Mouse (Mus musculus) NIH3T3 (cell line): Measurements from ENCODE around the gene Rps6ka5.
A peak's percentile ranks its signal among the peaks of the same experiment; 100 is the strongest.

ENCODE experiments used
- DNase-seq: peaks from one replicate; pipeline ENCODE4 v3.0.0-alpha.2; 2012; ENCODE audit warnings: low read depth

Gene Rps6ka5

GRCm38 (mm10) chr12:100724606-100725457, 2.0 kb downstream of the Rps6ka5 start:
- DNase-seq, result peak; percentile 100

- DNase-seq, result peak; percentile 23
Measured at GRCm38 (mm10) chr12:100724182-100724581, 2.6 kb downstream of the Rps6ka5 start.

- no peak for DNase-seq
Measured at GRCm38 (mm10) chr12:100720801-100721200, 6.0 kb downstream of the Rps6ka5 start.

- no peak for DNase-seq
Measured at GRCm38 (mm10) chr12:100717446-100717845, 9.3 kb downstream of the Rps6ka5 start.

- no peak for DNase-seq
Measured at GRCm38 (mm10) chr12:100716969-100717368, 9.8 kb downstream of the Rps6ka5 start.

GRCm38 (mm10) chr12:100711819-100712218, 15.0 kb downstream of the Rps6ka5 start:
- DNase-seq, result no peak

- DNase-seq, result no peak
Measured at GRCm38 (mm10) chr12:100711116-100711691, 15.6 kb downstream of the Rps6ka5 start.

- DNase-seq, result no peak
Measured at GRCm38 (mm10) chr12:100710432-100710831, 16.4 kb downstream of the Rps6ka5 start.

GRCm38 (mm10) chr12:100707312-100707711, 19.5 kb downstream of the Rps6ka5 start:
- DNase-seq, result no peak

GRCm38 (mm10) chr12:100705057-100705722, 21.6 kb downstream of the Rps6ka5 start:
- DNase-seq, result no peak

GRCm38 (mm10) chr12:100698019-100698418, 28.8 kb downstream of the Rps6ka5 start:
- no peak for DNase-seq

GRCm38 (mm10) chr12:100696621-100697020, 30.2 kb downstream of the Rps6ka5 start:
- no peak for DNase-seq

GRCm38 (mm10) chr12:100695252-100695651, 31.5 kb downstream of the Rps6ka5 start:
- no peak for DNase-seq

- no peak for DNase-seq
Measured at GRCm38 (mm10) chr12:100692208-100692607, 34.6 kb downstream of the Rps6ka5 start.

- no peak for DNase-seq
Measured at GRCm38 (mm10) chr12:100690444-100690843, 36.3 kb downstream of the Rps6ka5 start.

GRCm38 (mm10) chr12:100688177-100688576, 38.6 kb downstream of the Rps6ka5 start:
- no peak for DNase-seq

GRCm38 (mm10) chr12:100687001-100687400, 39.8 kb downstream of the Rps6ka5 start:
- DNase-seq, result no peak

- DNase-seq, result no peak
Measured at GRCm38 (mm10) chr12:100681752-100682151, 45.0 kb downstream of the Rps6ka5 start.

- DNase-seq, result no peak
Measured at GRCm38 (mm10) chr12:100681241-100681640, 45.5 kb downstream of the Rps6ka5 start.

- no peak for DNase-seq
Measured at GRCm38 (mm10) chr12:100680676-100681075, 46.1 kb downstream of the Rps6ka5 start.

GRCm38 (mm10) chr12:100670647-100671199, 56.1 kb downstream of the Rps6ka5 start:
- no peak for DNase-seq

GRCm38 (mm10) chr12:100665294-100665693, 61.5 kb downstream of the Rps6ka5 start:
- no peak for DNase-seq

GRCm38 (mm10) chr12:100660076-100660475, 66.7 kb downstream of the Rps6ka5 start:
- no peak for DNase-seq
